Mouse (Mus musculus) fat pad, adult 2 months (tissue): Measurements from ENCODE around the gene Tnpo3.

Source experiments
- DNase-seq: peaks from one replicate; pipeline ENCODE4 v3.0.0-alpha.2; 2011; ENCODE audit warnings: low read depth, low spot score; ENCODE audit errors: extremely low read depth

Tnpo3 gene

DNA sequence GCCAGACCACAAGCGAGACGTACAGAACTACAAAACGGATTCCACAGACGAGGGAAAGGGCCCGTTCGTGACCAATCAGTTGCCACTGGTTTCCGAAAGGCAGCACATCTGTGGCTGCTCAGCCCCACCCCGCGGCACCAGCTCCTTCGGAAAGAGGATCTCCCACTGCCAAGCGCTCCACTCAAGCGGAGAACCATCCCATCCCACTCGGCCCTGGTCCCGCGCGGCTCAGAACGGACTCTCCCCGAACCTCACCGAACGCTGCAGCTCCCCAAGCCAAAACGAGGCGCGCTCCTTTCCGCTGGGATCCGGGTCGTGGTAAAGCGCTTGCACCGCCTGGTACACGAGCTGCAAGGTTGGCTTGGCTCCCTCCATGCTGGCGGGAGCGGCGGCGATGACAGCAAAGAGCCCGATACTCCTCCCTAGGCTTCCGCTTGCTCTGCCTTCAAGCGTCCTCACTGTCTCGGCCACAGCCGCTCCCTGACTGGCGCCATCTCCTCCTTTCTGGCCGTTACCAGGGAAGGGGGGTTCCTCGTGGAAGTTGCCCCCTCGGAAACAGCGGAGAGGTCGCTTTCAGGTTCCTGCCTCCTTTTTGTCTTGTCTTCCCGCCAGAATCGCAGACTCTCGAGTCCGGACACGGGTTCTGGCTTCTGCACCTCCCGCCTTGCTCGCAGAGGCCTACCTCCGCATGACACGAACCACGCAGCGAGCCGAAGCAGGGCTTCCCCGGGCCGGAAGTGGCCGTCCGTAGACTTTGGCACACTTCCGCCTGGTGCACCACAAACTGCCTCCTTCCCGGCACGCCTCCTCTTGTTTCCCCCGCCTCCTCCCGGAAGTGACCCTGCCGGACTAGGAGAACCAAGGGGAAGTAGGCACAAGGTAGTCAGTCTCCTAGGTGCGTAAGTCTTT, at the start of gene Tnpo3:
Gene Tnpo3 (minus strand): TSS at position 777 of the 909 bp plus-strand sequence.
- peak; percentile 57 for DNase-seq

DNA sequence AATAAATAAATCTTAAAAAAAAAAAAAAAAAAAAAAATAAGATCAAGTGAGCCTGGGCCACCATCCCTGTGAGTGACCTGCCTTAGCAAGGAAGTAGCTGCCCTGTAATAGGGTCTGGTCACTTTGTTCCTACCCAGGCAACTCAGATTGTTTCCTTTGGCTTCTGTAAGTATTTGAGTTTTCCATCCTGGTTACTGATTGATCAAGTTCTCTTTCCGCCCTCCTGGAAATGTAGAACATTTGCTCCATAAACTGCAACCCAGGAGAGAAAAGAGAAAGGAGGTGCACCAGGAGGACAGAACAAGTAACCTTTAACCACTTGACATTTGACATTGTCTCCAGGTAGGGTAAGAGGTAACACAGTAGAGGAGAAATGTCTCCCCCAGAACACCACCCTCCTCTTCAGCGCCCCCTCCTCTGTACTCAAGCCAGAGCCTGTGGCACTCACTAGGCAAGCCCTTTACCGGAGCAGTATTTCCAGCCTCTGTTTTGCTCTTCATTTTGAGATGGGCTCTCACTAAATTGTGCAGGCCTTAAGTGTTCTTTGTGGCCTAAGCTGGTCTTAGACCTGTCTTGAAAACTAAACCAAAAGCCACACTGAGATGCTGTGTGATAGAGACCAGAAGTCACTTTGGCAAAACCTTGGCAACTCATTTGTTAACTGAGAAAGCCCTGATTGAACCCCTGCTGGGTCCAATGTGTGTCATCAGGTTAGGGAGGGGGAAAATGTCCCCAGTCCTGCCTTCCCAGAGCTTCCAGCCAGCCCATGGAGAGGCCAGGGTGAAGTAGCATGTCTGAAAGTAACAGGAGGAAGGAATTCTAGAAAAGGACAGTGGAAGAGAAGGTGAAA, 49.2 kb upstream of the Tnpo3 start:
- no peak for DNase-seq

DNA sequence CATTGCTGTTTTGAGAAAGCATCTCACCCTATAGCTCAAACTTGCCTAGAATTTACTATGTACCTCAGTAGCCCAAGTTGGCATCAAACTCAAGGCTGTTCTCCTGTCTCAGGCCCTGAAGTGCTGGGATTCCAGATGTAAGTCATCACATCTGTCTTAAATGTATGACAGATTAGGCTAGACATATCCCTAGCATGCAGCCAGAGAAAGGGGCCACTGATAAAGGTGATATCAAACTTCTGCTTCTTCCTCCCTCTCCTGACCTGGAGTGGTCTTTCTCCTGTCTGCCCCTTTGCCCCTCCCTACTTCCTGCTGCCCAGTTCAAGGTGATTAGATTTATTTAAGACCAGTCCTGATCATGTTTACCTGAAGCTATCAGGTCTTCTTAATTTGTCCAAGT, 43.6 kb upstream of the Tnpo3 start:
- no peak for DNase-seq

DNA sequence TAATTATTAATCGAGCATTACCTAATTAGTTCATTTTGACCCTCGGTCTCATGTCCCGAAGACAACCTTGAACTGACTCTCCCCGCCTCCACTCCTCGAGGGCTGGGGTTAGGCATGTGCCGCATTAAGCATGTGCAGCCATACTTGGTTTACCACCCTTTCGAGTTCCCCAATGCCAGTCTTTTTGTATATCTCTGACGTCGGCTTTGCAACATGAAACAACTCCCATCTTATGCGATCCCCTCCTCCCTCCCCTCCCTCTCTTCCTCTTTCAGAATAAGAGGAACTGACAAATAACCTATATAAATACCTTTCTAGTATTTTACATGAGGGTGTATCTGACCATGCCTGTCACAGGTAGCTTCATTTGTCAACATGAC, 40.5 kb upstream of the Tnpo3 start:
- DNase-seq, result no peak

DNA sequence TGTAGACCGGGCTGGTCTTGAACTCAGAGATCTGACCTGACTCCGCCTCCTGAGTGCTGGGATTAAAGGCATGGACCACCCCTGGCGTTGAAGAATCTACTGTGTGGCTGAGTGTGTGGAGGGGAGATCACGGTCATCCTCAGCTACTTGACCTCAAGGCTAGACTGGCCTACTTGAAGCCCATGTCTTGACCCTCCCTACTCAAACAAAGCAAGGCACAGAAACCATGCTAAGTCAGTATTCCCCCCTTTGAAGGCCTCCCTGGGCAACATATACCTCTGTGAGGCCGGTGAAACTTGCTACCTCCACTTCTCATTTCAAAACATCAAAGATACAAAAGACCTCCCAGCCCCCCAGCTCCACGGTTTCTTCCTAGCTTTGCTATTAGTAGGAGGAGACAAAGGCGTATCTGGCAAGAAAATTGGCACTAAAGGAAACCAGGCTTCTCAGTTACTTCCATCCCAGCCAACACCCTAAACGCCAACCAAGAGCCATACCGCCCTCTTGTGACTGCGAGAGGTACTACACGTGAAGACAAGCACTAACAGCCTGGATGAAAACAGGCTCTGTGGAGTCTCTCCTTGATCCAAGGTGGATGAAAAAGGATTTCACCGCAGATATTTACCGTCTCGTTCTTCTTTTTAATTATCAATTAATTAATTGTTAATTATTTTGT, 39.9 kb upstream of the Tnpo3 start:
- no peak for DNase-seq

DNA sequence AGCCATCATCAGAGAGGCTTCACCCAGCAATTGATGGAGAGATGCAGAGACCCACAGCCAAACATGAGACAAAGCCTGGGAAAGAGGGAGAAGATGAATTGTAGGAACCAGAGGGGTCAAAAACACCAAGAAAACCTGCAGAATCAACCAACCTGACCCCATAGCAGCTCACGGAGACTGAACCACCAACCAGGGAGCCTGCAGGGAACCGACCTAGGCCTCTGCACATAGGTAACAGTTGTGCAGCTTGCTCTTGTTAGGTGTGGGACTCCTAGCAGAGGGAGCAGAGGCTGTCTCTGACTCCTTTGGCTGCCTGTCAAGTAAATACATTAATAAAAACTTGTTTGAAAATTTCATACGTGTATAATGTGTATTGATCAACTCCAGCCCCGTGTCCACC, 32.1 kb upstream of the Tnpo3 start:
- DNase-seq, result no peak

DNA sequence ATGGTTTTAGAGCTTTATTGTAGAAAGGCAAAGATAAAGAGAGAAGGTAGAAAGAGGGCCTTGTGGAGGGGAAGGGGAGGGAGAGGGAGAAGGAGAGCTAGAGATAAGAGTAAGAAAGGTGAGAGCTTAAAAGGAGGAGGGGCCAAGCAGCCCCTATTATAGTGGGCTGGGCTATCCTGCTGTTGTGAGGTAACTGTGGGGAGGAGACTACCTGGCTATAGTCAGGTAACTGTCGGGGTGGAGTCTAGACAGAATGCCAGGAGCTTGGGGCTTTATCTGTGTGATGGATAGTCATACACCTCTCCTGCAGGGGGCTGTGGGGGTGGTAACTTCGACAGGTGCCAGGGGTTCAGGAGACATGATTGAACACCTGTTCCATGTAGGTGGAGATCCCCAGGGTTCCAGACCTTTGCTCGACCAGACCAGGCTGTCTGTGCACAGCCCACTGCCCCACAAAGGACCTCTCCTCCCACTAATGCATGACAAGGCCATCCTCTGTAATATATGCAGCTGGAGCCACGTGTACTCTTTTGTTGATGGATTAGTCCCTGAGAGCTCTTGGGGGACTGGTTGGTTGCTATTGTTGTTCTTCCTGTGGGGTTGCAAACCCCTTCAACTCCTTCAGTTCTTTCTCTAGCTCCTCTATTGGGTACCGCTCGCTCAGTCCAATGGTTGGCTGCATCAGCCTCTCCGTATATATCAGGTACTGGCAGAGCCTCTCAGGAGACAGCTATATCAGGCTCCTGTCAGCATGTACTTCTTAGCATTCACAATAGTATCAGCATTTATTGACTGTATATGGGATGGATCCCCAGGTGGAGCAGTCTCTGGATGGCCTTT, 30.1 kb upstream of the Tnpo3 start:
- no peak for DNase-seq

DNA sequence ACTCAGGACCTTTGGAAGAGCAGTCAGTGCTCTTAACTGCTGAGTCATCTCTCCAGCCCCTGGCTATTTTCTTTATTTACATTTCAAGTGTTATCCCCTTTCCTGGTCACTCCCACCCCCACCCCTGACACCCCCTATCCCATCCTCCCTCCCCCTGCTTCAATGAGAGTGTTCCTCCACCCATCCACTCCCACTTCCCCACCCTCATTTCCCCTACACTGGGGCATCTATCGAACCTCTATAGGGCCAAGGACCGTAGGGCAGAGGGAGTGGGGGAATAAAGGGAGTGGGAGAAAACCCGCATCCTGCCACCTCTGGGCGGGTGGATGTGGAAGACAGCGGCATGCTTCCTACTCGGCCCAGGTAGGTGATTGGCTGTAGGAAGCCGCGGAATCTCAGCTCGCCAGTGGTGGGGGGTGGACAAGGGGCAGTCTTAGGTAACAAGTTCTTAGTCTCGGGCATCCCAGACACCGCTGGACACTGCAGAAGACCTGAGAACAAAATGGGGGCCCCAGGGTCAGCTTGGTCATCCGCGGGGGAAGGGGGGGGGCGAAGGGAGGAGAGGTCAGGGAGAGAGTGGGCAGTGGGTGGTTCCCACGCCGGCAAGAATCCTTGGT, 29.3 kb upstream of the Tnpo3 start:
- DNase-seq, result no peak

DNA sequence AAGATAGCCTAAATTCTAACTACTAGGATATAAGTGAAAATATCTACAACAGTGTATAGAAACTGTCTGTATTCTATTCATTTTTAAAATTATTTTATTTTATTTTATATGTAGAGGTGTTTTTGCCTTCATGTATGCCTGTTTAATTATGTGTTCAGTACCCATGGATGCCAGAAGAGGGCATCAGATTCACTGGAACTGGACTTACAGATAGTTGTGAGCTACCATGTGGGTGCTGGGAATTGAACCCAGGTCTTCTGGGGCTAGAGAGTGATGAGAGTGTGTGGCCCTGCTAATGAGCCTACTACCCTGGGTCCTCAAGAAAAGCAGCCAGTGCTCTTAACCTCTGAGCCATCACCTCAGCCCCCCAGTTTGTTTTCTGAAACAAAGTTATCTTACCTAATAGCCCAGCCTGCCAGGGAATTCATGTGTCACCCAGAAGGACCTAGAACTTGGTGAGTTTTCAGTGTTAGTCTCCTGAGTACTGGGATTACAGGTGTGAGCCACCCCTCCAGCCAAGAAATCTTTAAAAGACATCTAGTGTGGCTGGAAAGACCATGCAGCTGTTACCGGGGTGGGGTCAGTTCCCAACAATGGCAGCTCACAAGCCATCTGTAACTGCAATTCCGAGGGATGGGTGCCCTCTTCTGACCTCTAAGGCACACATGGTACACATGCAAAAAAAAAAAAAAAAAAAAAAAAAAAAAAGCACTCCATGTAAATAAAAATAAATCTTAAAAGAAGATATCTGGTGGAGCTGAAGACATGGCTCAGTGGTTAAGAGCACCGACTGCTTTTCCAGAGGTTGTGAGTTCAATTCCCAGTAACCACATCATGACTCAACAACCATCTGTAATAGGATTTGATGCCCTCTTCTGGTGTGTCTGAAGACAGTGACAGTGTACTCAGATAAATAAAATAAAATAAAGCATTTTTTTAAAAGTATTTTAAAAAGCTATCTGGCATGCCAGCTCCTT, 28.0 kb upstream of the Tnpo3 start:
- no peak for DNase-seq

DNA sequence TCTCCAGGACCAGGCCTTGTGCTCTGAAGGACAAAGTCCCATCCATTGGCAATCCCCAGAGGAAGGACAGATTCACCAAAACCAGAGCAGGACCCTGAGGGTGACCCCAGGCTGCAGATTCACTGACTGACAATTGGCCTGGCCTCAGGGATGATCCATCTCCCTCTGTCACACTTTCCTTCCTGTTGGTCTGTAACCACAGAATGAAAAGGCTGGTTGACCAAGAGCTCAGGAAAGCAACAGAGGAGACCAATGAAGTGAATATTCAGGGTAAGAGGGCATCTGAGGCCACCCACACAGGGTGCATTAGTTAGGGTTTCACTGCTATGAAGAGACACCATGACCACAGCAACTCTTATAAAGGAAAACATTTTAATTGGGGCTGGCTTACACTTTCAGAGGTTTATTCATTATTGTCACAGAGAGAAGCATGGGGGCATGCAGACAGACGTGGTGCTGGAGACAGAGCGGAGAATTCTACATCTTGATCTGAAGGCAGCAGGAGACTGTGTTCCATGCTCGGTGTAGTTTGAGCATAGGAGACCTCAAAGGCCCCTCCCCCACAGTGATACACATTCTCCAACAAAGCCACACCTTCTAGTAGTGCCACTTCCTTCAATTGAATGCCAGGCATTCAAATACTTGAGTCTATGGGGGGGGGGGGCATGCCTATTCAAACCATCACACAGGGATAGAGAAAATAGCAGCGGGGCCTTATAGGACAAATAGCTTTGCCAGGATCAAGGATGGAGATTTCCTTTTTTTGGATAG, 26.8 kb upstream of the Tnpo3 start:
- DNase-seq, result no peak

DNA sequence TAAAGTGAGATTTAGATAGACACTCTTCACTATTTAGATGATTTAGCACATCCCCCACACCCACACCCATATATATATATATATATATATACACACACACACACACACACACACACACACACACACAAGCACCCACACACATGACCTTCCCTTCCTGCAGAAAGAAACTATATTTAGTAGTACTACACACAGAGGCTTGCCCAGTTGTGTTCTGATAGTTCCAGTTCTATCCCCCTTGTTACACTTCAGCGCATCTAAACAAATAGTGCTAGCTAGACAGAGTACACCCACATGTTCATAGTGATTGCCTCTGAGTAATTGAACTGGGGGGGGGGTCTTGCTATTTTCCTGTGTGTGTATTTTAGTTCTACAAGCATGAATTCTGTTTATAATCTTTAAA, 24.9 kb upstream of the Tnpo3 start:
- no peak for DNase-seq

DNA sequence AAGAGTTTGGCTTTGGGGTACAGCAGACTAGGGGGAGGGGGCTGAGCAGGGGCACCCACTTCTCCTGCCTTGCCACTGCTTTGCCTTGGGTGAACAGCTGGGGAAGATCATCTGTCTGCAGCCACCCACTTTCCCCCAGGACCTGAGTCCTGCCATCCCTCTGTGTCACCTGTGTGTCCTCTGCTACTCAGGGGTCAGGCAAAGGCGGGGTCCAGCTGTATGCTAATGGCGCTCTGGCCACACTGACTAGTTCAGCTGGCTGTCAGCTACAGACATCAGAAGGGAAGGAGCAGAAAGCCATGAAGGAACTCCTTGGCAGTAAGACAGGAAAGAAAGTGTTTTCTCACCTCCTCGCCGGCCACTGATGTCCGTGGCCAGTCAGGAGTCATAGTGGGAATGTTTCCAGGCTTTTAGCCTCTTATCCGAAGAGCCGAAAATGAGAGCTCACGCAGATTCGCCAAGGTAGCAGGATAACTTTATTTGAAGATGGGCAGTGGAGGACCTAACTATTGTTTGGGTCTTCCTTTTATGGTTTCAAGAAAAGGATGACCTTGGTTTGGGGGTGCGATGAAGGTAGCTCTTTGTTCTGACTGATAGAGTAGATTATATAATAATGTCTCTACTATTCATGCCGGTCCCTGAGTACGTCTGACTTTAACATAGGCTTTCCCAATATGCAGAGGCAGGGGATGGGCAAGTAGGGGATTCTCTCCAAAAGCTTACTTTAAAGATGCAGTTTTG, 23.0 kb upstream of the Tnpo3 start:
- no peak for DNase-seq

DNA sequence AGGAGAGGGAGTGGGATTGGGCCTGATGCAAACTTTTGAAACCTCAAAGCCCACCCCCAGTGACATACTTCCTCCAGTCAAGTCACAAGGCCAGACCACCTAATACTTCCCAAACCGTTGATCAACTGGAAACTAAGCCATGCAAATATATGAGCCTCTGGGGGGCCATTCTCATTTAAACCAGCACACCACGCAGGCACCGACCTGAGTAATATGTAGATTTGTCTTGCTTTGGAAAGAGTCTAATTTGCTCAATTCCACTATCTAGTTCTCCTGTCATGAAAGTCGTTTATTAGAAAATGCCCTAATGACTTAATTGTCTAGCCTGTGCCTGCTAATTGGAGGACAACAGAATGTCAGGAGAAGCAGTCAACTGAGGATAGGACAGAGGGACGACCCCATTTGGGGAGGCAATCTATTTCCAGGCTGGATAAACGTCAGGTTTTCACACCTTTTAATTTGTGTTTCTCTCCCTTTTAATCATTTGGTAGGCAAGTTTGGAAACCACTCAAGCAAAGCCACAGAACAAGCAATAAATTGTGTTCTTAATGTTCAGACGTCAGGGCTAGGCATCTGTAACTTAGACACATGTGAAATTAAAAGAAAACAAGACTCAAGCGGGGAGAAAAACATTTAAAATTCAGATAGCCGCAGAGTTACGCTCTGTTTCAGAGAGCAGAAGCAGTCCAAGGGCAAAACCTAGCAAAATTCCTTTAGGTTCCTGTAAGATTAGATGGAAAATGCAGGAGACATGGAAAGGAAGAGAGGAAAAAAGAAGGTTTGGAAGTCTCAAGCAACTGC, 22.3 kb upstream of the Tnpo3 start:
- no peak for DNase-seq

DNA sequence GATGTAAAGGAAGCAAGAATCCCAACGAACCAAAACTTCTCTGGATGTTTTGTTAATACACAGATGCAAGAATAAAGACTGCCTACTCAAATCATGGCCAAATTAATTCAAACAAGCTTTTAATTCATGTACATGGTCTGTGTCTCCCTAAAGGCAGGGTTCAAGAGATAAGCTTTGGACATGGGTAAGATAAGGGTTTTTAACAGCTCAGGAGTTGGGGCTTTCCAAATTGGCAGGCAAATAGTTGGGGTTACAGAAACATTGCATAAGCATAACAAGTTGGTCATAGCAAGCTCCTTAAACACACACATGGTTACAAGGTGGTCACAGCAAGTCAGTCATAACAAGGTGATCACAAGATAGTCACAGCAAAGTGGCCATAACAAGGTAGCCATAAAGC, 20.5 kb upstream of the Tnpo3 start:
- no peak for DNase-seq

DNA sequence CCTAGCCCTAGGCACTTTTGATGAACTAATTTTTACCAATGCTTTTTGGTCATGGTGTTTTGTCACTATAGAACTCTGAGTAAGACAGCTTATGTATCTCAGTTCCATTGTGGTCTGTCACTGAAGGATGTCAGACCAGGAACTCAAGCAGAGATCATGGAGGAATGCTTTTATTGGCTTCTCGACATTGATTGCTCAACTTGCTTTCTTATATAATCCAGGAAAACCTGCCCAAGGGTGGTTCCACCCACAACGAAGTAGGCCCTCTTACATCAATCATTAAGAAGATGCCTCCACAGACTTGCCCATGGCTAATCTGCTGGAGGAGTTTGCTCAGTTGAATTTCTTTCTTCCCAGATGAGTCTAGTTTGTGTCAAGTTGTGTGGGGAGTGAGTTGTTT, 18.1 kb upstream of the Tnpo3 start:
- peak; percentile 83 for DNase-seq

DNA sequence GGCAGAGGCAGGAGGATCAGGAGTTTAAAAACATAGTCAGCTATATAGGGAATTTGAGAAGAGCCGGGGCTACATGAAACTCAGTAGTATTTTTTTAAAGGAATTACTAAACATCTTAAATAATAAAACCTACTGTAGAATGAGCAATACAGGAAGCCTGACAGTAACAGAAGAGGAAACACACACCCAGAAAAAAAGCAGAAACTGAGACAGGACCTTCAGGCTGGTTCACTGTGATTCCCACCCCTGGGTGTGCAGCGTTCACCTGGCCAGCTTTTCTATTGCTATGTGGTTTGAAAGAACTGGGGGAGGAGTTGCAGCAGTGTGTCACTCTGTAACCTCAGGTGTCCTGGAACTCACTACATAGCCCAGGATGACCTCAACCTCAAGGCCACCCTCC, 14.2 kb upstream of the Tnpo3 start:
- no peak for DNase-seq

DNA sequence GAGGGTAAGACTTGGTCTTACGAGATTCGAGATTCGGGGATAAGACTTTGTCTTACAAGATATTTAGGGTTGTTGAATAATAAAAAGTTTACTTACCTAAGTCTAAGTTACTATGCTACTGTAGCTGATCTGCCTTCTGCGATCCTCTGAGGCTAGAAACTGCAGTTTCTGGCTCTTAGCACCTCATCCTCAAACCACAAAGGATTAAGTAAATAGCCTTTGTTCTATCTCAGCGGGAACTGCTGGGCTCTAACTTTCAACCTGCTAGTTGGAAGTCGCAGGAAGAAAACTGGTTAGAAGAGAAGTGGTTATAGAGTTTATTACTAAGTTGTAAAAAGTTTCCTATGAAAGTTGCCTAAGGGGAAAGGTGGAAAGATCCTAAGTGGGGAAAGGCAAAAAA, 12.6 kb upstream of the Tnpo3 start:
- DNase-seq, result no peak
